Mouse (Mus musculus) kidney, postnatal 0 days (tissue): ENCODE results near the gene Cnih4. TPM values are rescaled to one million over a fixed set of nuclear protein-coding genes. Genes with fewer than 3 reads are reported as not detected.

Experiments used
- ATAC-seq: fragments of 200-750 bp; cut with Nextera tagmentation; replicated peaks from 2 replicates; pipeline ENCODE4 v1.8.0; 2017; ENCODE audit warnings: low read depth, moderate number of reproducible peaks, moderate TSS enrichment, moderate library complexity; ENCODE audit not compliant: low FRiP score
- DNase-seq: peaks from one replicate; pipeline ENCODE4 v3.0.0-alpha.2; 2016; ENCODE audit warnings: low spot score
- H3K27ac ChIP-seq: fragments of 300-500 bp; sonication (generic); 2 replicates; pipeline ENCODE4 v1.5.1; 2014; ENCODE audit warnings: mild to moderate bottlenecking
- H3K27me3 ChIP-seq: fragments of 300-500 bp; sonication (generic); 2 replicates; pipeline ENCODE4 v1.6.1; 2014; ENCODE audit warnings: low read length, mixed read lengths; ENCODE audit not compliant: insufficient read depth
- H3K36me3 ChIP-seq: fragments of 300-500 bp; sonication (generic); 2 replicates; pipeline ENCODE4 v1.6.1; 2014; ENCODE audit warnings: low read length, mixed read lengths; ENCODE audit not compliant: insufficient read depth
- H3K4me1 ChIP-seq: fragments of 300-500 bp; sonication (generic); replicated peaks from 2 replicates; pipeline ENCODE4 v1.6.1; 2014; ENCODE audit warnings: antibody characterized with exemption, low read length, mixed read lengths; ENCODE audit not compliant: insufficient read depth
- H3K4me2 ChIP-seq: fragments of 300-500 bp; sonication (generic); 2 replicates; pipeline ENCODE4 v1.6.1; 2014; ENCODE audit warnings: mild to moderate bottlenecking, low read length, moderate library complexity, mixed read lengths
- H3K4me3 ChIP-seq: fragments of 300-500 bp; sonication (generic); replicated peaks from 2 replicates; pipeline ENCODE4 v1.5.1; 2014; ENCODE audit warnings: low read depth, low read length
- H3K9ac ChIP-seq: fragments of 300-500 bp; sonication (generic); 2 replicates; pipeline ENCODE4 v1.6.1; 2014; ENCODE audit warnings: low read depth, low read length
- H3K9me3 ChIP-seq: fragments of 300-500 bp; sonication (generic); replicated peaks from 2 replicates; pipeline ENCODE4 v1.6.1; 2016; ENCODE audit warnings: low read length, inconsistent platforms, mixed read lengths
- CTCF ChIP-seq: IDR thresholded peaks from 2 replicates; pipeline ENCODE4 v1.5.1; 2016; ENCODE audit warnings: antibody characterized with exemption, low read depth, mild to moderate bottlenecking, moderate library complexity
- WGBS: fragments of 180-500 bp; shearing (Covaris S2); extraction: QIAGEN DNeasy Blood & Tissue Kit; methylation state at CpG from one replicate; pipeline ENCODE4 v1.1.7; 2014; 5-methylcytosine and 5-hydroxymethylcytosine counted together
- polyA plus RNA-seq: library from polyadenylated mRNA; unstranded; fragments of >200 nt; fragmentation: Nextera tagmentation; extraction: Ambion mirVana; gene quantifications from 2 replicates; pipeline ENCODE4 v1.2.1, GENCODE M21; 2015

Gene Cnih4
- polyA plus RNA-seq, 1 experiment from 2014 or later: 123 TPM

- 96% methylated on average over 4 of the region's 4 CpGs for WGBS
These were observed 44.4 kb downstream of the Cnih4 start for GRCm38 (mm10) chr1:181188925-181189324.

DNA sequence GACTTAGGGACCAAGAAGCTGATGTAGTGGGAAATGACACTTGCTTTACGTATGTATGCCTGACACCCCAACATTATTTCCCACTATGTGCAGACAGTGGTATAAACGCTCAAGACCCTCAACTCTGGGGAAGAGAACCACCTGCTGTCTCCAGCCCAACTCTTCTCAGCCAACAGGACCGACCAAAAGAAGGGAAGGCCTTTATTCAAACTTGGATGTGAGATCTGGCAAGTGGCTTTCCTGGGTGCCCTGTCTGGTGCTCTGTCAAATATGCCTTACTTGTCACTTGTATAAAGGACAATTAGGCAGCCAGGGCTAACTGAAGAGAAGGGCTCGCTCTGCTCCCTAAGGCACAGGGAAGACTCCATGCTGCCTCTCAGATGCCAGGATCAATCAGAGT is 55.0 kb downstream of the Cnih4 start:
- Histone ChIP-seq H3K9ac (no peak overlapping the region), H3K4me3 (no peak overlapping the region), H3K36me3 (peaks cover 61% of the 10 kb centered on the region), H3K4me2 (no peak overlapping the region), H3K27ac (no peak overlapping the region), H3K27me3 (no peaks in the 10 kb centered on the region), H3K4me1 (no peaks in the 10 kb centered on the region), H3K9me3 (no peaks in the 10 kb centered on the region)
- ATAC-seq: no peak
- TF ChIP-seq CTCF: no peak
- WGBS: 84% methylated on average over 4 of the region's 4 CpGs
- DNase-seq: no peak

More at GRCm38 (mm10) chr1:181188925-181189324, 44.4 kb downstream of the Cnih4 start:
- Histone ChIP-seq H3K9ac (no peak overlapping the region), H3K36me3 (peaks cover 59% of the 10 kb centered on the region), H3K4me1 (no peaks in the 10 kb centered on the region), H3K9me3 (no peaks in the 10 kb centered on the region), H3K4me2 (no peak overlapping the region), H3K4me3 (no peak overlapping the region), H3K27me3 (no peaks in the 10 kb centered on the region), H3K27ac (no peak overlapping the region)
- ATAC-seq (no peak), DNase-seq (no peak)
- TF ChIP-seq CTCF: no peak

DNA sequence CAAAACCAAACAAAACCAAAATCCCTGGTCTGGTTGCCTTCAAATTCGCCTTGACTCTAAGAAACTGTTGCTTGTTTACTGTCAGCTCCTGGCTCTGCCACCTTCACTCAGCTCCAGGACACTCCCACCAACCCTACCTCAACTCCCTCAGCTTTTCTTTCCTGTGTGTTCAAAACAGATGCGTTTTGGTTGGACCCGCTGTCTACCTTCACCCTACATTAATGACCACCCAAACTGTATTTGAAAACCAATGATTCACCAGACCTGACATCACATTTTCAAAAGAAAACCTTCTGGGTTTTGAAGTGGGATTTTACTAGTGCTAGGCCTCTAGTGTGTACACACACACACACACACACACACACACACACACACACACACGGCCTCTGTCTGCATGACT is 65.7 kb downstream of the Cnih4 start:
- Histone ChIP-seq H3K4me3 (peak overlapping the region; percentile 100), H3K9me3 (no peaks in the 10 kb centered on the region), H3K36me3 (0 out of 2 replicates have a peak, but pooled peaks cover 11% of the 10 kb centered on the region), H3K4me1 (peaks cover 9% of the 10 kb centered on the region; the same call in 1 of the 2 replicates), H3K27me3 (no peaks in the 10 kb centered on the region), H3K4me2 (peak overlapping the region; percentile 89), H3K9ac (peak overlapping the region; percentile 99), H3K27ac (peak overlapping the region; percentile 98; the same call in 1 of the 2 replicates)
- 10% methylated on average over 4 of the region's 4 CpGs for WGBS
- DNase-seq: peak; percentile 20
- no peak for TF ChIP-seq CTCF
- no peak for ATAC-seq

DNA sequence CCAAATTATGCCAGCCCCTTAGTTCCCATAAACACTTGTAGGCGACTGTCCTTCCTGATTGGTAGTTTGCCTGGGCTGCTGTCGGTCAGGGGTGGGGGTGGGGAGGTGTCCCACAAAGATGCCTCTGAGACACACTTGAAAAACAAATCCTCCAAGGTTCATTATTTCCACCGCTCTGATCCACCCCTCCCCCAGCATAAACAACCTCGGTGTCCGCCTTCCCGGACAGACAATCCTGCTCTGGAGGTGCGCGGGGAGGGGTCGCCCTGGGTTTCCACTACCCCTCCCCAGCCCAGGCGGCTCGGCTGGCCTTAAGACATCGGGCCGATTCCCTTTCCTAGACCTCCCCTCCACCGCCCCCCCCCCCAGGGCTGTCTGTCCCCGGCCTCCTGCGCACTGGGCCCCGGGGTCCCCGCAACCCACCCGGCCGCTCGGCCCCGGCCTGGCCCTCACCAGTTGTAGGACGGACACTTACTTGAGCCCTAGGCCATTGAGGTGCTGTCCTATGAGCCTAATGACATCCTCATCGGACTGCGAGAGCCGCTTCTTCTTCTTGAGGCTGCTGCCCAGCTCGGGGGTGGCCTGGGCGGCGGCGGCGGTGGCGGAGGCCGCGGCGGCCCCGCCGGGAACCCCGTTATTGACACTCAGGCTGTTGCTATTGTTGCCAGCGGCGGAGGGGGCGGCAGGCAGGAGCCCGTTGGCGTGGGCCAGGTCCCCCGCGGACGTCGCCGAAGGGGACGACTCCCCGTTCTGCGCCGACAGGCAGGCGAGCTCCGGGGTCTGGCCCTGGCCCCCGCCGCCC is 66.3 kb downstream of the Cnih4 start:
- ATAC-seq: peak; percentile 22
- Histone ChIP-seq H3K36me3 (0 out of 2 replicates have a peak, but pooled peaks cover 10% of the 10 kb centered on the region), H3K4me2 (peak overlapping the region; percentile 89), H3K9me3 (no peaks in the 10 kb centered on the region), H3K9ac (peak overlapping the region; percentile 99), H3K27me3 (no peaks in the 10 kb centered on the region), H3K4me3 (peak overlapping the region; percentile 100), H3K27ac (peak overlapping the region; percentile 98), H3K4me1 (peaks cover 9% of the 10 kb centered on the region; the same call in 1 of the 2 replicates)
- under 1% methylated on average over 45 of the region's 56 CpGs for WGBS
- no peak for TF ChIP-seq CTCF
- peak; percentile 54 for DNase-seq

DNA sequence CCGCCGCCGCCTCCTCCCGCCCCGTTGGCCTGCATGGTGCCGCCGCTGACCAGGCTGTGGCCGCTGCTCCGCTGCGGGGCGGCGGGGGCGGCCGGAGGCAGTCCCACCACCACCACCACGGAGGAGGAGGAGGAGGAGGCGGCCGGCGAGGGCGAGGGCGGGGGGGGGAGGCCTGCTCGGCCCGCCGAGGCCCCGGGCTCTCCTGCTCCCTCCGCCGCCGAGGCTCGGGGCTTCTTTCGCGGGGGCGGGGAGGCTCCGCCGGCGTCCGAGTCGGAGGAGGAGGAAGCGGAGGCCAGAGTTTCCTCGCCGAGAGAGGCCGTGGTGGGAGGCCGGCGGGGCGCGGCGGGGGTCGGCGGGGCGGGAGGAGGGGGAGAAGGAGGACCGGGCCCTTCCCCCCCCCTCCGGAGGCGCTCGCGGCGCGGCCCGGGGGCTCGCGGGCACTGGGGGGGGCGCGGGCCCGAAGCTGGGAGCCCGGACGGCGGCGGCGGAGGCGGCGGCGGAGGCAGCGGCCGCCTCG is 67.0 kb downstream of the Cnih4 start:
- Histone ChIP-seq H3K9me3 (no peaks in the 10 kb centered on the region), H3K27ac (peak overlapping the region; percentile 98), H3K4me1 (peaks cover 9% of the 10 kb centered on the region; the same call in 1 of the 2 replicates), H3K9ac (peak overlapping the region; percentile 99), H3K4me3 (peak overlapping the region; percentile 100), H3K36me3 (0 out of 2 replicates have a peak, but pooled peaks cover 6% of the 10 kb centered on the region), H3K27me3 (no peaks in the 10 kb centered on the region), H3K4me2 (peak overlapping the region; percentile 89)
- whole genome bisulfite sequencing: under 1% methylated on average over 19 of the region's 72 CpGs
- peak; percentile 44 for DNase-seq
- ATAC-seq: peak; percentile 30
- TF ChIP-seq CTCF: no peak

DNA sequence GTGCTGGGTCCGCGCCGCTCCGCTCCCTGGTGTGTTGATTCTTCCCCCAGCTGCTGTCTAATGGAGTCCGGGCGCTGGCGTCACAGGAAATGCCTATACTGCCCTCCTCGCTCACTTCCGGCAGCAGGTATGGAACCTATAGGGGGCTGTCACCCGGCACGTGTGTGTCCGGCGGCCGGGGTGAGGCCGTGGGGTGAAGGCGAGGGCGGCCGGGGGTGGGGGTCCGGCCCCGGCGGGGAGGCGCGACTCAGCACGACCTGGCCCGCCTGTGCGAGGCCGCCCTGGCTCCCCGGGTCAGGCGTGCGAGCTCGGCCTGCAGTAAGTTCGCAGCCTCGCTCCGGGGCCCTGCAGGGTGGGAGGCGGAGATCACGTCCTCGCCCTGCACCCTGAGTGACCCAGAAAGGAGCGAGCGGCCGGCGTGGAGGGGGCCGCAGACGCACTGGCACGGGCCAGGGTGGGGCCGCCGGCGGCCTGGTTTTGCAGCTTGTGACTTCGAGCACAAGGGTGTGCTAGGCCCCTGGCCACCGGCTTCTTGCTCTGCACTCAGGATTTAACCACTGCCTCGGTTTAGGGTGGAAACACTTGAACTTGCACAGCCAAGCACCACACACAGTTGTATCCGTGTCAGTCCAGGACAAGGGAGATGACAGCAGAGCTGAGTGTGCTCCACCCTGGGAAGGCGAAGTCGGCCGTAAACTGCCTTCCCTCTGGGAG is 67.6 kb downstream of the Cnih4 start, which contains the start of gene Wdr26:
Gene Wdr26, minus strand, starts transcription at position 82 of the 714 bp plus-strand sequence.
- peak within 1 kb of the TSS; percentile 99 for H3K9ac ChIP-seq
- H3K4me2 ChIP-seq: peak within 1 kb of the TSS; percentile 89
- no peaks in the 10 kb centered on the region for H3K36me3 ChIP-seq
- no peaks in the 10 kb centered on the region for H3K27me3 ChIP-seq
- TF ChIP-seq CTCF: no peak; the same call in 1 of the 2 replicates
- DNase-seq (peak; percentile 93), ATAC-seq (peak; percentile 87)
- no peaks in the 10 kb centered on the region for H3K9me3 ChIP-seq
- peaks cover 9% of the 10 kb centered on the region; the same call in 1 of the 2 replicates for H3K4me1 ChIP-seq
- H3K27ac ChIP-seq: peak within 1 kb of the TSS; percentile 98
- peak within 1 kb of the TSS; percentile 100 for H3K4me3 ChIP-seq
- WGBS: under 1% methylated on average over 54 of the region's 54 CpGs
